Mouse (Mus musculus) monocyte, adult 2 months (primary cell): ENCODE measurements around the gene Mier1.

Experiments
- DNase-seq, 2 experiments: peaks; one replicate each; pipeline ENCODE4 v3.0.0; 2022; ENCODE audit warnings: low spot score in 2 of 2, low read depth in 1 of 2

Gene Mier1

GRCm38 (mm10) chr4:103114184-103115111 lies at the start of gene Mier1, which contains the start of gene Wdr78:
Gene Mier1, plus strand, starts transcription at chr4:103114390.
Gene Wdr78, minus strand, starts transcription at chr4:103114555.
- peak; percentile 86 to 94 for DNase-seq

GRCm38 (mm10) chr4:103064421-103064820 lies 49.8 kb upstream of the Mier1 start:
- DNase-seq, result no peak

GRCm38 (mm10) chr4:103064976-103065375 lies 49.2 kb upstream of the Mier1 start:
- DNase-seq, result no peak

- DNase-seq, result no peak
Measured at GRCm38 (mm10) chr4:103067906-103068655, 46.1 kb upstream of the Mier1 start.

GRCm38 (mm10) chr4:103070631-103071030 lies 43.6 kb upstream of the Mier1 start:
- DNase-seq, result no peak

- DNase-seq, result no peak
Measured at GRCm38 (mm10) chr4:103085237-103085636, 29.0 kb upstream of the Mier1 start.

- DNase-seq, result no peak
Measured at GRCm38 (mm10) chr4:103095921-103096320, 18.3 kb upstream of the Mier1 start.

- DNase-seq, result no peak
Measured at GRCm38 (mm10) chr4:103098532-103098931, 15.7 kb upstream of the Mier1 start.

- DNase-seq, result no peak
Measured at GRCm38 (mm10) chr4:103112651-103113050, 1.5 kb upstream of the Mier1 start.

GRCm38 (mm10) chr4:103113402-103113801 lies 788 bp upstream of the Mier1 start:
- DNase-seq, result no peak

GRCm38 (mm10) chr4:103118888-103119228 lies 4.7 kb downstream of the Mier1 start:
- DNase-seq, result no peak

GRCm38 (mm10) chr4:103119229-103120027 lies 5.2 kb downstream of the Mier1 start:
- peak in 1 of 2 experiments; percentile 46 for DNase-seq

- no peak for DNase-seq
Measured at GRCm38 (mm10) chr4:103120028-103120384, 5.8 kb downstream of the Mier1 start.

- no peak for DNase-seq
Measured at GRCm38 (mm10) chr4:103120395-103120794, 6.2 kb downstream of the Mier1 start.

- DNase-seq, result no peak
Measured at GRCm38 (mm10) chr4:103120874-103121389, 6.7 kb downstream of the Mier1 start.

- no peak for DNase-seq
Measured at GRCm38 (mm10) chr4:103123086-103123485, 8.9 kb downstream of the Mier1 start.

GRCm38 (mm10) chr4:103123606-103124005 lies 9.4 kb downstream of the Mier1 start:
- DNase-seq, result no peak

- DNase-seq, result no peak
Measured at GRCm38 (mm10) chr4:103126533-103126932, 12.3 kb downstream of the Mier1 start.

GRCm38 (mm10) chr4:103136946-103137345 lies 22.8 kb downstream of the Mier1 start:
- no peak for DNase-seq

GRCm38 (mm10) chr4:103146339-103146738 lies 32.1 kb downstream of the Mier1 start:
- peak in 1 of 2 experiments; percentile 30 for DNase-seq

- DNase-seq, result no peak
Measured at GRCm38 (mm10) chr4:103151946-103152345, 37.8 kb downstream of the Mier1 start.
